Mouse (Mus musculus): Measurements from ENCODE around the gene Il6ra. TPM values are rescaled to one million over a fixed set of nuclear protein-coding genes. Genes with fewer than 3 reads are reported as not detected.

The Il6ra gene
- total and polyA plus RNA-seq, 2 experiments from 2014 or later: 0.99 to 1.8 TPM

DNA sequence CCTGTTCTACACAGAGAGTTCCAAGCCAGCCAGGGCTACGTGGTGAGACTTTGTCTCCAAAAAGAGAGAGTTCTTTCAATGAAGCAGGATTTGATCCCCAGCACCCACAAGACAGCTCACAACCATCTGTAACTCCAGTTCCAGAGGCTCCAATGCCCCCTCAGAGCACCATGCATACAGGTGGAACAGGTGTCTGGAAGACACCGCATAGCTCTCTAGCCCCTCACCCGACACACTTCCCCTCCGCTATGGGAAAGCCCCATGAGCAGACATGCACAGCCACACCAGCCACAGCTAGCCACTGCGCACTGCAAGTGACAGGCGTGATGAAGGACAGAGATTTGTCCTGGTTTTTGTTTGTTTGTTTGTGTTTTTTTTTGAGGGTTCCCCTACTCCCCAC is 4.2 kb downstream of the Il6ra start:
- Histone ChIP-seq H3K9me3 (ENCODE audit: low read length) (no peaks in the 10 kb centered on the region), H3K9ac (replicated peaks; ENCODE audit: low read length, poor library complexity, severe bottlenecking) (no peak overlapping the region), H3K4me1 (ENCODE audit: insufficient read depth, low read length) (no peaks in the 10 kb centered on the region), H3K4me3 (ENCODE audit: low read depth, low read length) (no peak overlapping the region), H3K27ac (ENCODE audit: low read depth, low read length) (no peak overlapping the region), H3K36me3 (ENCODE audit: insufficient read depth, low read length) (no peaks in the 10 kb centered on the region), H3K27me3 (ENCODE audit: insufficient read depth, low read length) (peaks cover 5% of the 10 kb centered on the region; the same call in 1 of the 2 replicates), H3K4me2 (ENCODE audit: low read depth, low read length, poor library complexity, severe bottlenecking) (no peak overlapping the region)
- DNase-seq (ENCODE audit: low spot score) (no peak), ATAC-seq (ENCODE audit: low FRiP score) (no peak)
- WGBS: 93% methylated on average over 6 of the region's 6 CpGs
- no peak for TF ChIP-seq CTCF (IDR thresholded peaks at IDR 0.05)

DNA sequence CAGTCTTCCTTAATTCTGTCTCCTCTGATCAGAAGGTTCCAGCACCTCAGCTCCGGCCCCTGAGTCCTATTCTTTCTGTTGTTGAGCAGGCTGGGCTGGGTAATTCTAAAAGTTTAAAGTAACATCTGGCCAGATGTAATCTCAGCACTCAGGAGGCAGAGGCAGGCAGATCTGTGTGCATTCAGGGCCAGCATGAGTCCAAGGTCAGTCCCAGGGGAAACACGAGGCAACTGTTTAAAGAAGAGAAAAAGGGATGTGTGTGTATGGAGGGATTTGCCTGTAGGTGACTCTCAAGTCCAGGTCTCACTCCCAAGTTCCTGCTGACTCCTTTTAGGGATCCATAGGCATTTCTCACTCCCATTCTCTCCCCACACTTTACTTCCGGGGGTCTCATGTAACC is 5.2 kb downstream of the Il6ra start:
- H3K27ac ChIP-seq (ENCODE audit: low read depth, low read length): no peak overlapping the region
- 88% methylated on average over 3 of the region's 3 CpGs for WGBS
- DNase-seq (ENCODE audit: low spot score): no peak
- peaks cover 3% of the 10 kb centered on the region; the same call in 1 of the 2 replicates for H3K27me3 ChIP-seq (ENCODE audit: insufficient read depth, low read length)
- no peak overlapping the region for H3K4me3 ChIP-seq (ENCODE audit: low read depth, low read length)
- no peak overlapping the region for H3K4me2 ChIP-seq (ENCODE audit: low read depth, low read length, poor library complexity, severe bottlenecking)
- H3K4me1 ChIP-seq (ENCODE audit: insufficient read depth, low read length): no peaks in the 10 kb centered on the region
- H3K9ac ChIP-seq (replicated peaks; ENCODE audit: low read length, poor library complexity, severe bottlenecking): no peak overlapping the region
- no peaks in the 10 kb centered on the region for H3K36me3 ChIP-seq (ENCODE audit: insufficient read depth, low read length)
- no peak for ATAC-seq (ENCODE audit: low FRiP score)
- TF ChIP-seq CTCF (IDR thresholded peaks at IDR 0.05): no peak
- no peaks in the 10 kb centered on the region for H3K9me3 ChIP-seq (ENCODE audit: low read length)

DNA sequence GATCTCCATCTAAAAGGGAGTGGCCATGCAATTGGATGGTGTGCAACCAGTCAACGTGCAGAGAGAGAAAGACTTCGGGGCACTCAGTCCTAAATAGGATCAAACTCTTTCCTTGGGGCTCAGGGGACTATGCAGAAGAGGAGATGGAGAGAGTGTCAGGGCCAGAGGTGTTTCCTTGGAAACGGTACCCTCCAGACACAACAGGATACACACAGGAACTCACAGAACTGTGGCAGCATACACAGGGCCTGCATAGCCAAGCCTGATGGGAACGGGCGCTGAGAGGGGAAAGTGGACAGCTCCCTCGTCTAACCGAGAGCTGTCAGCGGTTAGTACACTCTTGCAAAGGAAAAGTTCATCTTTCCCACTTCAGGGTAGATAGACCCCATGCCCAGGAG is 13.5 kb downstream of the Il6ra start:
- Histone ChIP-seq H3K27me3 (ENCODE audit: insufficient read depth, low read length) (no peaks in the 10 kb centered on the region), H3K4me2 (ENCODE audit: low read depth, low read length, poor library complexity, severe bottlenecking) (no peak overlapping the region), H3K36me3 (ENCODE audit: insufficient read depth, low read length) (no peaks in the 10 kb centered on the region), H3K9ac (replicated peaks; ENCODE audit: low read length, poor library complexity, severe bottlenecking) (no peak overlapping the region), H3K4me1 (ENCODE audit: insufficient read depth, low read length) (no peaks in the 10 kb centered on the region), H3K27ac (ENCODE audit: low read depth, low read length) (no peak overlapping the region), H3K9me3 (ENCODE audit: low read length) (no peaks in the 10 kb centered on the region), H3K4me3 (ENCODE audit: low read depth, low read length) (no peak overlapping the region)
- DNase-seq (ENCODE audit: low spot score): no peak
- WGBS: 68% methylated on average over 8 of the region's 8 CpGs
- TF ChIP-seq CTCF (IDR thresholded peaks at IDR 0.05): no peak
- ATAC-seq (ENCODE audit: low FRiP score): no peak

DNA sequence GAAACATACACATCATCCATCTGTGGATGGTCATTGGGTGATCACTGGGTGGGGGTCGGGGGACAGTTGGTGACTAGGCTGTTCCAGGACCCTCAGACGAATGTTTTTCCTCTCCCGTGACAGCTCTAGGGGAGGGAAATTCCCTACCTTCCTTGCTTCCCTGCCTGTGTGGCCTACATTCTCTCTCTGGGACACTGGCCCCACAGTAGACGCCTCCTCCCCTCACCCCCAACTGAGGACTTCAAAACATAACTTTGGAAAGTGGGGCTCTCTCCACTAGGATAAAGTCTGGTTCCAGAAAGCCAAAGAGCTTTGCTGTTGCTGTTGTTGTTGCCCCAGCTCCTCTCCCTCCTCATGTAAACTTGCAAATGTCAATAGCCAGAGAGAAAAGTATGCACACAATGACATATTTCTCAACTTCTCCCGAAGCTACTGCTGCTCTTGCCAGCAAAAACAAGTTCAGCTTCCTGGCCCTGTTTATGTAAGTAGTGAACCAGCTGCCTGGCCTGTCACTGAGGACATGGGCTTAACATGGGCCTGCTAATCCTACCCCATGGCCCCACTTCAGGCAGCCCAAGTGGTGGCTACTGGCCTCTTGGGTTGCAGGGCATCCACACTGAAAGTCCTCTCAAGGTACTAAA is 14.0 kb downstream of the Il6ra start:
- H3K4me3 ChIP-seq (ENCODE audit: low read depth, low read length): no peak overlapping the region
- WGBS: 70% methylated on average over 5 of the region's 5 CpGs
- ATAC-seq (ENCODE audit: low FRiP score): no peak
- H3K9ac ChIP-seq (replicated peaks; ENCODE audit: low read length, poor library complexity, severe bottlenecking): no peak overlapping the region
- no peak for TF ChIP-seq CTCF (IDR thresholded peaks at IDR 0.05)
- no peak overlapping the region for H3K4me2 ChIP-seq (ENCODE audit: low read depth, low read length, poor library complexity, severe bottlenecking)
- H3K36me3 ChIP-seq (ENCODE audit: insufficient read depth, low read length): no peaks in the 10 kb centered on the region
- no peak for DNase-seq (ENCODE audit: low spot score)
- H3K27me3 ChIP-seq (ENCODE audit: insufficient read depth, low read length): no peaks in the 10 kb centered on the region
- no peaks in the 10 kb centered on the region for H3K4me1 ChIP-seq (ENCODE audit: insufficient read depth, low read length)
- no peak overlapping the region for H3K27ac ChIP-seq (ENCODE audit: low read depth, low read length)
- H3K9me3 ChIP-seq (ENCODE audit: low read length): no peaks in the 10 kb centered on the region

DNA sequence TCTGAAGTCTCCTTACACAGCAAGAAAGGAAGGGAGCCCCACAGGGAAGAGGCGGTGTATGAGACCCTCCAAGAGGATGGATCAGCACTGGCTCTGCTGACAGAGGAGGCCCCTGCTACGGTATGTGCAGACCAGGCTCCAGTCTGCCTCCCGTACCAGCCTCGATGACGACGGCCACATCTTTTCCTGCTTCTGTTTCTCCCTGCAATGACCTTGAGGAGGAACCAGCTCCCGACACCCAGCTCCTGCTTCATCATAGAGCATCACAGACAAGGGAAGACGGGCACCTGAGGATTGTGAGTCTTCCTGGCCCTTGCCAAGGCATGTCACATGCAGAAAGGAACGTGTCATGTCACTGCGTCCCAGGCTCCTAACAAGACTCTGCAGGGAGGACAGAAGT is 15.0 kb downstream of the Il6ra start:
- Histone ChIP-seq H3K36me3 (ENCODE audit: insufficient read depth, low read length) (no peaks in the 10 kb centered on the region), H3K27me3 (ENCODE audit: insufficient read depth, low read length) (no peaks in the 10 kb centered on the region), H3K27ac (ENCODE audit: low read depth, low read length) (no peak overlapping the region), H3K9ac (replicated peaks; ENCODE audit: low read length, poor library complexity, severe bottlenecking) (no peak overlapping the region), H3K4me1 (ENCODE audit: insufficient read depth, low read length) (no peaks in the 10 kb centered on the region), H3K9me3 (ENCODE audit: low read length) (no peaks in the 10 kb centered on the region), H3K4me2 (ENCODE audit: low read depth, low read length, poor library complexity, severe bottlenecking) (no peak overlapping the region), H3K4me3 (ENCODE audit: low read depth, low read length) (no peak overlapping the region)
- 77% methylated on average over 10 of the region's 10 CpGs for WGBS
- no peak for DNase-seq (ENCODE audit: low spot score)
- no peak for TF ChIP-seq CTCF (IDR thresholded peaks at IDR 0.05)
- no peak for ATAC-seq (ENCODE audit: low FRiP score)

DNA sequence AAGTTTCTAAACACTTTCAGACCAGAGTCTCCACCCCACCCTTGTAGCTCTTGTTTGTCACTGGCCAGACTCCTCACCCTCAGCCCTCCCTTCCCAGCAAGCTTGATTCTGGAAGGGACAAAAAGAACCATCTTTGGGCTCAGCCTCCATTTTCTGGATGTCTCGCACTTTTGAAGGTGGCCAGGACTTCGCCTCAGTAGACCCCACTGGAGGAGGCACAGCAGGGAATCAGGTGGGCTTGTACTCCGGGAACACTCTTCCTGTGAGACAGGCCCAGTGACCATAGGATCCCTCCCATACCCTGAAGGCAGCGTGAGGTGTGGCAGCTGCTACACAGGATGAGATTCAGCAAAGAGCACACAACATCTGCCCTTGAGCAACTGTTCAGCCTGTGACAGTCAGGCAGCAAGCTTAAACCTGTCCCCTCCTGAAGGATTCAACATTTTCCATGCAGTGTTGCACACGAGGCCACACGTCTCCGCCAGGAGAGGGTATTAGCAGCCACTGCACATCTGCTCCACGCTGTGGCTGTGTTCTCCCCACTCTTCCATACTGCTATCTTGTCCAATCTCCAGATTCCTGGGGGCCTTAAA is 15.7 kb downstream of the Il6ra start:
- Histone ChIP-seq H3K4me1 (ENCODE audit: insufficient read depth, low read length) (no peaks in the 10 kb centered on the region), H3K9ac (replicated peaks; ENCODE audit: low read length, poor library complexity, severe bottlenecking) (no peak overlapping the region), H3K4me3 (ENCODE audit: low read depth, low read length) (no peak overlapping the region), H3K36me3 (ENCODE audit: insufficient read depth, low read length) (no peaks in the 10 kb centered on the region), H3K27me3 (ENCODE audit: insufficient read depth, low read length) (no peaks in the 10 kb centered on the region), H3K4me2 (ENCODE audit: low read depth, low read length, poor library complexity, severe bottlenecking) (no peak overlapping the region), H3K9me3 (ENCODE audit: low read length) (no peaks in the 10 kb centered on the region), H3K27ac (ENCODE audit: low read depth, low read length) (no peak overlapping the region)
- WGBS: 65% methylated on average over 8 of the region's 8 CpGs
- no peak for ATAC-seq (ENCODE audit: low FRiP score)
- no peak for TF ChIP-seq CTCF (IDR thresholded peaks at IDR 0.05)
- DNase-seq (ENCODE audit: low spot score): no peak
